Mouse (Mus musculus) forebrain, embryonic 13.5 days (tissue): ENCODE measurements around the gene Mrpl14. TPM values are rescaled to one million over a fixed set of nuclear protein-coding genes. Genes with fewer than 3 reads are reported as not detected.

Experiments used
- ATAC-seq: fragments of 200-750 bp; cut with Nextera tagmentation; 2 replicates; pipeline ENCODE4 v1.8.0; 2017
- H3K27ac ChIP-seq: fragments of 300-500 bp; sonication (generic); 2 replicates; pipeline ENCODE4 v1.5.1; 2015; ENCODE audit warnings: inconsistent platforms, mild to moderate bottlenecking, moderate library complexity
- H3K27me3 ChIP-seq: fragments of 300-500 bp; sonication (generic); 2 replicates; pipeline ENCODE4 v1.6.1; 2015; ENCODE audit warnings: mild to moderate bottlenecking, inconsistent platforms
- H3K36me3 ChIP-seq: fragments of 300-500 bp; sonication (generic); 2 replicates; pipeline ENCODE4 v1.6.1; 2015; ENCODE audit warnings: mild to moderate bottlenecking, inconsistent platforms; ENCODE audit not compliant: poor library complexity, severe bottlenecking
- H3K4me1 ChIP-seq: fragments of 300-500 bp; sonication (generic); 2 replicates; pipeline ENCODE4 v1.6.1; 2015; ENCODE audit warnings: inconsistent platforms
- H3K4me2 ChIP-seq: fragments of 300-500 bp; sonication (generic); 2 replicates; pipeline ENCODE4 v1.6.1; 2015; ENCODE audit warnings: inconsistent platforms, mild to moderate bottlenecking, moderate library complexity
- H3K4me3 ChIP-seq: fragments of 300-500 bp; sonication (generic); 2 replicates; pipeline ENCODE4 v1.5.1; 2015; ENCODE audit warnings: mild to moderate bottlenecking, inconsistent platforms
- H3K9ac ChIP-seq: fragments of 300-500 bp; sonication (generic); 2 replicates; pipeline ENCODE4 v1.6.1; 2015; ENCODE audit warnings: mild to moderate bottlenecking, inconsistent platforms
- H3K9me3 ChIP-seq: fragments of 300-500 bp; sonication (generic); replicated peaks from 2 replicates; pipeline ENCODE4 v1.6.1; 2016; ENCODE audit warnings: inconsistent platforms
- WGBS: fragments of 180-500 bp; shearing (Covaris S2); methylation state at CpG from one replicate; pipeline ENCODE4 v1.1.7; 2015; 5-methylcytosine and 5-hydroxymethylcytosine counted together
- polyA plus RNA-seq: library from polyadenylated mRNA; unstranded; fragments of >200 nt; fragmentation: Nextera tagmentation; extraction: Ambion mirVana; gene quantifications from 2 replicates; pipeline ENCODE4 v1.2.1, GENCODE M21; 2015

The Mrpl14 gene
- polyA plus RNA-seq, 1 experiment from 2014 or later = 125 TPM

DNA sequence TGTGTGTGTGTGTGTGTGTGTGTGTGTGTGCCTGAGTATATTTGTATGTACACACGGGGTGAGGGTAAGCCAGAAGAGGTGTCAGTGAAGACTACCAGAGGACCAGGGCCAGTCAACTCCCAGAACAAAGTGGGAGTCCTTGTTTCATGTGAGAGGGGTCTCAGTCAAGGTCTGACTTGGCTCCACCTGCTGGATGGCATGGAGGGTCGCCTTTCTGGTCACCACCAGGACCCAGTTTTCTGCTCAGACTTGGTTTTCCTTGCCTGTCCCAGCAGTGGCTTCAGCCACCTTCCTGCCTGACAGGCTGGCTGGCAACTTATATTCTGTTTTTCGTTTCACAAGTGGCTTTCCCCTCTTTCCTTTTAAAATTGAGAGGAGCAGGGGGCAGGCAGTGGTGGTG, 21.3 kb downstream of the Mrpl14 start:
- no peaks in the 10 kb centered on the region for H3K4me1 ChIP-seq
- no peaks in the 10 kb centered on the region for H3K36me3 ChIP-seq
- no peak overlapping the region for H3K4me3 ChIP-seq
- H3K9me3 ChIP-seq = no peaks in the 10 kb centered on the region
- WGBS = 49% methylated on average over 3 of the region's 3 CpGs
- no peak overlapping the region for H3K4me2 ChIP-seq
- no peak for ATAC-seq
- H3K27ac ChIP-seq = no peak overlapping the region
- no peaks in the 10 kb centered on the region for H3K27me3 ChIP-seq
- H3K9ac ChIP-seq = no peak overlapping the region

DNA sequence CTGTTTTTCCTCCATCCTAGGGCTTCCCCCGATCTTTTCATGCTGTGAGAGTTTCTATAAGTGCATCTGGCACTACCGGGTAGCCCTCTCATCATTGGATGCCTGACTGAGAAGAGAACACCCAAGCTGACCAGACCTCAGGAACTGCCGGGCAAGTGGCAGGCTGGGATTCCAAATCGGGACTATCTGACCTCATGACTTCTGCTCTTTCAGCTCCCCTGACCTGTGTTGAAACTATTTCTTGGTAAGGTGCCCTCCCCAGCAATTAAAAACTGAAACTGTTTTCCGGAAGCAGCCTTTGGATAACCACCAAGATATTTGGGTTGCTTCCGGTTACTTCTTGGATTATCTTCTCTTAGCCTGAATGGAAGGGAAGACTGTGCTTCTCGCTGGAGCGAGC, 22.1 kb downstream of the Mrpl14 start:
- H3K27me3 ChIP-seq = no peaks in the 10 kb centered on the region
- no peak overlapping the region for H3K4me2 ChIP-seq
- ATAC-seq = no peak
- H3K27ac ChIP-seq = no peak overlapping the region
- H3K9ac ChIP-seq = no peak overlapping the region
- H3K4me1 ChIP-seq = no peaks in the 10 kb centered on the region
- no peaks in the 10 kb centered on the region for H3K9me3 ChIP-seq
- H3K4me3 ChIP-seq = no peak overlapping the region
- H3K36me3 ChIP-seq = no peaks in the 10 kb centered on the region
- WGBS = 83% methylated on average over 8 of the region's 8 CpGs

DNA sequence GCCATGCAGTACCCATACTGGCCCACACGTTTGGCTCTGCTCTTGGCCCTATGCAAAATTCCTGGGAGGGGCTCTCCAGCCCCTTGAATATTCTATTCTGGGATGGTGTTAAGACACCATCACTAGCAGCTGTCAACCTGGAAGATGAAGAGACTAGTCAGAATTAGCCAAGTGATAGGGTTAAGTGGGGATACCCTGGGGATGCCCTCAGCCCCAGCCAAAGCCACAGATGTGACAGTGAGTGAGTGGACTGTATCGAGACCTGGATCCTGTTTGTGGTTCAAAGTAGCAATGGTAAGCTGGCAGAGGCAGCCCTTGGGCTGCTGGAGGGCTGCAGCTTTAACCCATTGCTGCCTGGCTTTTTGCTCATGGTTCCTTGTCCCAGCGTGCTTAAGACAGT, 23.7 kb downstream of the Mrpl14 start:
- no peaks in the 10 kb centered on the region for H3K9me3 ChIP-seq
- 56% methylated on average over 3 of the region's 3 CpGs for WGBS

DNA sequence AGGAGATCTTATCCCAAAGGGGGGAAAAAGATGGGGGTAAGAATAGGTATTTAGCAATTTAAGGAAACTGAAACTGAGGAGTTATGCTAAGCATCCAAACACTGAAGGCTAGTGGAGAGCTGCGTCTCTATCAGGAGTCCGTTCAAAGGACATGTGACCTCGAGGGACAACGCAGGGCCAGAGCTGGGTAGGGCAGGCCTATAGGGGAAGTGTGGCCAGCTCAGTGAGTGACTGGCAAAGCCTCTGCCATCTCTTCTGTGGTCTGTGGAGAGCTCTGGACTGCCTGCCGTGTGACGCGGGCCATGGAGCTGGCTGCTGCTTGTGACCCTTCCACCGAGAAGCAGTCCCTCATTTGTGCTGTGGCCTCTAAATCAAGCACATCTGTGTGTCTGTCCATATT, 24.3 kb downstream of the Mrpl14 start:
- Histone ChIP-seq H3K27me3 (no peaks in the 10 kb centered on the region), H3K4me3 (no peak overlapping the region), H3K9me3 (no peaks in the 10 kb centered on the region), H3K9ac (no peak overlapping the region), H3K4me1 (no peaks in the 10 kb centered on the region), H3K27ac (no peak overlapping the region), H3K36me3 (no peaks in the 10 kb centered on the region), H3K4me2 (no peak overlapping the region)
- ATAC-seq = no peak
- 85% methylated on average over 8 of the region's 8 CpGs for WGBS

More for the DNA sequence above, 23.7 kb downstream of the Mrpl14 start:
- Histone ChIP-seq H3K27me3 (no peaks in the 10 kb centered on the region), H3K27ac (no peak overlapping the region), H3K4me2 (no peak overlapping the region), H3K9ac (no peak overlapping the region), H3K4me3 (no peak overlapping the region), H3K36me3 (no peaks in the 10 kb centered on the region), H3K4me1 (no peaks in the 10 kb centered on the region)
- no peak for ATAC-seq

DNA sequence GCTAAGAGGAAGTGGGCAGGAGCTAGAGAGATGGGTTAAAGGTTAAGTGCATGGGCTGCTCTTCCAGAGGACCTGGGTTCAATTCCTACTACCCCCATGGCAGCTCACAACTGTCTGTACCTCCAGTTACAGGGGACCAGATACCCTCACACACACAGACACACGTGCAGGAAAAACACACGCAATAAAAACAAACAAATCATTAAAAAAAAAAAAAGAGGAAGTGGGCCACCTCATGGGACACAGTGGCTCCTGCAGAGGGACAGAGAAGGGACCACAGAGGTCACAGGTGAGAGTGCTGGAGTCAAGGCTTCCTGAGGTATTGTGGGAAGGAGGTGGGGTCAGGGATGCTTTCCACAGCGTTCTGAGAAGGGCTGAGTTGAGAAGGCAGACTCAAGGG, 25.4 kb downstream of the Mrpl14 start:
- no peak overlapping the region for H3K27ac ChIP-seq
- no peak overlapping the region for H3K9ac ChIP-seq
- no peak overlapping the region for H3K4me2 ChIP-seq
- 66% methylated on average over 3 of the region's 3 CpGs for WGBS
- H3K9me3 ChIP-seq = no peaks in the 10 kb centered on the region
- H3K27me3 ChIP-seq = no peaks in the 10 kb centered on the region
- H3K4me3 ChIP-seq = no peak overlapping the region
- no peaks in the 10 kb centered on the region for H3K36me3 ChIP-seq
- no peak for ATAC-seq
- H3K4me1 ChIP-seq = no peaks in the 10 kb centered on the region

DNA sequence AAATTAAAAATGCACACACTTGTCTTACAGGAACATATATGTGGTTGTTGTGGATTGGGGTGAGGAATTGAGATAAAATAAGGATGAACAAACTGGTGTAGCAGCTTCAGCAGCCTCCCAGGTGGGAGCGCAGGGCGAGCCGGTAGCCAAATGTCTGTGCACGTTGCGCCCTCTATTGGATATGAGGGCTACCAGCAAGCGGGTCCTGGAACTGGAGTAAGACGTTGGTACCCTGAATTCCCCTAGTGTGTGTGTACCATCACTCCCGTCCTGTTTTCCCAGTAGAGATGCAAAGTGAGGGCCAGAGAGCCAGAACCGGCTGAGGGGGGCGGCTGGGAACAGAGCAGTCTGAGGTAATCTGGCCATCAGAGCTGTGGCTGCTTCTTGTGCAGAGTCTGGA, 32.2 kb downstream of the Mrpl14 start:
- 10% methylated on average over 10 of the region's 10 CpGs for WGBS
- no peak overlapping the region for H3K9ac ChIP-seq
- peaks cover 10% of the 10 kb centered on the region for H3K4me1 ChIP-seq
- H3K4me2 ChIP-seq = no peak overlapping the region
- peak; percentile 51 for ATAC-seq
- H3K4me3 ChIP-seq = no peak overlapping the region
- no peaks in the 10 kb centered on the region for H3K27me3 ChIP-seq
- H3K27ac ChIP-seq = no peak overlapping the region
- H3K9me3 ChIP-seq = no peaks in the 10 kb centered on the region
- H3K36me3 ChIP-seq = no peaks in the 10 kb centered on the region

DNA sequence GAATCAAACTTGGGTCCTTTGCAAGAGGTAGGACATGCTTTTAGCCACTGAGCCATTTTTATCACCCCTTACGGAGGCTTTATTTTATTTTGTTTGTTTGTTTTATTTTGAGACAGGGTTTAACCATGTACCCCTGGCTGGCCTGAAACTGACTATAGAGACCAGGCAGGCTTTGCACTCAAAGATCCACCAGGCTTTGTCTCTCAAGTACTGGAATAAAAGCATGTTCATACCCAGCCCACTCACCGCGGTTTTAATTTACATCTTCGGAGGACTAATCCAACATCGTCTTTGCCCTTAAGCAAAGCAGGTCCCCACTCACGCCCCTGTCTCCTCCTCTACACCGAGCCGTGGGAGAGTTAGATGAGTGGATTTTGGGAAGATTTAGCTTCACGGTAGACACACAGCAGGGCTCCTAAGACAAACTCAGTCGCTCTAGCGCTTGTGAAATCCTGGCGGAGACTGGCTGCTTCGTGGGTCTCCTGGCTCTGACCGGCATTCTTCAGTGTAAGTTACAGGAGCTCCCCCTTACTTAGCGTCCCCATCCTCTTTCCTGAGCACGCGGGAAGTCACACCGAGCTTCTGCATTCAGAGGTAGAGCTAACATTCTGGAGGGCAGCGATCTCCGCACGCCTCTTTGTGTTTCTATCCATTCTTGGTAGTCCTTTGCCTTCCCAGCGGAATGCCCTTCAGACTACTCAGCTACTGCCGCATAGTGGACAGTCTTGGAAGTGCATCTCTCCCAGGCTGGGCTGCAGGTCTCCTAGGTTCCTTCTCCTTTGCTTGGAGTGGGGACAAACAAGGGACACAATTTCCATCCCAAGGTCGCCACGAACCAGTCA, 37.8 kb downstream of the Mrpl14 start:
- H3K4me3 ChIP-seq = peak overlapping the region; percentile 53
- H3K9ac ChIP-seq = peak overlapping the region; percentile 85
- H3K9me3 ChIP-seq = no peaks in the 10 kb centered on the region
- 2% methylated on average over 25 of the region's 25 CpGs for WGBS
- ATAC-seq = peak; percentile 74
- peaks cover 14% of the 10 kb centered on the region for H3K4me1 ChIP-seq
- H3K4me2 ChIP-seq = peak overlapping the region; percentile 63
- peak overlapping the region; percentile 87 for H3K27ac ChIP-seq
- H3K36me3 ChIP-seq = no peaks in the 10 kb centered on the region
- H3K27me3 ChIP-seq = no peaks in the 10 kb centered on the region

DNA sequence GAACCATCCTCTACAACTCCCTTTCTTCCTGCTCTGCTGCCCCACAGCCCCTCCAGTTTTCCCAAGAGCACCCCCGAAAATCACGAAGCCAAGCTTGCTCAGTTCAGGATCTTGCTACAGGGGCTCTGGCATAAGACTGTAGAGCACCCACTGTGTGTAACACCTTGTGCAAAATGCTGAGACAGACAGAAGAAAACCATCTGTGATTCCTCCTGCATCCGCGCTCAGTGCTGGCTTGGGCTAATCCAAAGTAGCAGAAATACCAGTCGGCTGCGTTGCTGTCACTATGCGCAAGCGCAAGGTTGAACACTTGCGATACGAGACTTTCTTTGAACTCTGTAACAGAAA, 38.4 kb downstream of the Mrpl14 start:
- 0 out of 2 replicates have a peak overlapping the region, but pooled peaks have one; percentile 87 for H3K27ac ChIP-seq
- ATAC-seq = 0 out of 2 replicates have a peak, but pooled peaks have one; percentile 22
- H3K4me3 ChIP-seq = no peak overlapping the region
- WGBS = 83% methylated on average over 10 of the region's 10 CpGs
- H3K9me3 ChIP-seq = no peaks in the 10 kb centered on the region
- H3K27me3 ChIP-seq = no peaks in the 10 kb centered on the region; the same call in 1 of the 2 replicates
- H3K4me1 ChIP-seq = peaks cover 14% of the 10 kb centered on the region
- H3K9ac ChIP-seq = no peak overlapping the region
- H3K4me2 ChIP-seq = peak overlapping the region; percentile 63; the same call in 1 of the 2 replicates
- H3K36me3 ChIP-seq = no peaks in the 10 kb centered on the region

DNA sequence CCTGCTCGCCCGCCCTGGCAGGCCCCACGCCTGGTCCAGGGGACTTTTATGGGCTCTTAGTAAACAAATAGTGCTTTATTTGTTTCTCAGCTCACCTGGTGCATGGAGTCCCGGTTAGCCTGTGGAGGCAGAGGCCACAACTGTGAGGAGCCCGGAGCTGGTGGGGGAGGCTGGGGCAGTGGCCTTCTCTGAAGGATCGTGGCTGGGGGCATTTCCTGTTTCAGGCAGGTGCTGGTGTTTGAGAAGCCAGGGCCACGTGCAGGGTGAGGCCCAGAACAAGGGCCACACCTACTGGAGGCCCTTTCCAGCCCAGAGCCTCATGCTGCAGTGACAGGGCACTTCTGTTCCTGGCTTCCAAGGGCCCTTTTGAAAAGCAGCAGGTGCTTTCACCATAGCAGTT, 40.1 kb downstream of the Mrpl14 start:
- no peak for ATAC-seq
- Histone ChIP-seq H3K9ac (no peak overlapping the region), H3K4me3 (no peak overlapping the region), H3K4me1 (peaks cover 14% of the 10 kb centered on the region), H3K27ac (no peak overlapping the region), H3K27me3 (peaks cover 2% of the 10 kb centered on the region; the same call in 1 of the 2 replicates), H3K4me2 (no peak overlapping the region), H3K9me3 (no peaks in the 10 kb centered on the region), H3K36me3 (no peaks in the 10 kb centered on the region)
- WGBS = 70% methylated on average over 7 of the region's 7 CpGs

DNA sequence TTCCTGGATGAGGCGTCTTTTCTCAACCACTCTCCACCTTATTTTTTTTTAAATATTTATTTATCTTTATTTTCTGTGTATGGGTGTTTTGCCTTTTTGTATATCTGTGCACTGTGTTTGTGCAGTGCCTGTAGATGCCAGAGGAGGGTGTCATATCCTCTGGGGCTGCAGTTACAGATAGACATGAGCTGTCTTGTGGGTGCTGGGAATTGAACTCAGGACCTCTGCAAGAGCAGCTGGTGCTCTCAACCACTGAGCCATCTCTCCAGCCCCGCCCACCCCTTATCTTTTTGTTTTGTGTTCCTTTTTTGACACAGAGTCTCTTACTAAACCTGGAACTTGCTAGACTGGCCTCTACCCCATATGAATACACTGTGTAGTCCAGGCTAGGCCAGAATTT, 41.4 kb downstream of the Mrpl14 start:
- Histone ChIP-seq H3K9me3 (no peaks in the 10 kb centered on the region), H3K4me1 (peaks cover 11% of the 10 kb centered on the region), H3K27me3 (peaks cover 10% of the 10 kb centered on the region; the same call in 1 of the 2 replicates), H3K4me2 (no peak overlapping the region), H3K27ac (no peak overlapping the region), H3K4me3 (no peak overlapping the region), H3K36me3 (no peaks in the 10 kb centered on the region), H3K9ac (no peak overlapping the region)
- ATAC-seq = no peak
- WGBS = 87% methylated on average over 2 of the region's 2 CpGs

DNA sequence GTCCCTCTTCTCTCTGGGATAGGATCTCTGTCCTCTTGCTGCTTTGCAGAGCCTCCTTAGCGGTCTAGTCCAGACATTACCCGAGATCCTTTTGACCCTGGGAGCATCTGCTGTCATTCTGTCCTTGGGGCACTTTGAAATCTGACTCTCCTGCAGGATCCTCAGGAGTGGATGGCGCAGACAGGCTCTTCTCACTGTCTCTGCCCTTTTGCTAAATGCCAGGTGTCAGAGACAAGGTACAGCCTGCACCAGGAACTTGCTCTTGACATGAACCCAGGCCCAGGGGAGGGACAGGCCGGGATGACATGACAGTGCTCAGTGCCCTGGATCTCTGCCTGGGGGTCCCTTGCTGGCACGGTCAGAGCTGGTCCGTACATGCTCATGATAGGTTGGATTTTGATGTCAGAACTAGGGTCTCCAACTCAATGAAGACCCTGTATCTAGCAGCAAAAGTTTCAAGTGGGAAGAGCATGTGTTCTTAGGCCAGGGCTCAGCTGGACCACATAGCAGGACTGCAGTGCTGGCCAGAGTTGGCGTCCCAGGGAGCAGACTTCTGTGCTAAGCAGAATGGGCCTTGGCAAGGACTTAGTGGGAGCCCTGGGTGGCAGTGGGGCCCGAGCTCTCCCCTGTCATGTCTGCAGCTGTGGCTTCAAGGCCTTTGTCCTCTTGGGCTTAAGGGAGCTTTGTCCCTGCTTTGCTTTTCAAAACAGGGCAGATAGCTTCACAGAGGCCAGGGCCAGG, 42.0 kb downstream of the Mrpl14 start:
- WGBS = 65% methylated on average over 8 of the region's 8 CpGs
- H3K4me1 ChIP-seq = peaks cover 8% of the 10 kb centered on the region
- H3K27me3 ChIP-seq = peaks cover 16% of the 10 kb centered on the region; the same call in 1 of the 2 replicates
- H3K4me3 ChIP-seq = no peak overlapping the region
- H3K9ac ChIP-seq = no peak overlapping the region
- no peak for ATAC-seq
- no peak overlapping the region for H3K27ac ChIP-seq
- H3K9me3 ChIP-seq = no peaks in the 10 kb centered on the region
- H3K36me3 ChIP-seq = no peaks in the 10 kb centered on the region
- no peak overlapping the region for H3K4me2 ChIP-seq

DNA sequence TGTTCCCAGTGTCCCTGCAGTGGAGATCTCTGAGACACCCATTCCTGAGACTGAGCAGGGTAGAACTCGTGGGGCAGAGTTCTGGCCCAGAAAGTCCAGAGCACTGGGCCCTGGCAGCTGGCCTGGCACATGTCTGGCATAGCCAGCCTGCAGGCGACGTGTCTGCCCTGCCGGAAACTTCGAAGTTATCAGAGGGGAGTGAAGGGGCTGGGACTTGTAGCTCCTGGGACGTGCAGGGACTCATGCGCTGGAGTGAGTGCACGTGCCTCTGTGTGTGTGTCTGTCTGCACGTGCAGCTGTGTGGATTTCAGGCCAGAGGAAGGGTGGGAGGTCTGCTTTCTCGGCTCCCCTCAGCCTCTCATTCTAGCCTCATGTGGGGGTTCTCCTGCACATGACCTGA, 43.3 kb downstream of the Mrpl14 start:
- Histone ChIP-seq H3K4me1 (peaks cover 14% of the 10 kb centered on the region), H3K4me2 (no peak overlapping the region), H3K4me3 (no peak overlapping the region), H3K9me3 (no peaks in the 10 kb centered on the region), H3K27me3 (peaks cover 20% of the 10 kb centered on the region; the same call in 1 of the 2 replicates), H3K36me3 (no peaks in the 10 kb centered on the region), H3K9ac (no peak overlapping the region), H3K27ac (no peak overlapping the region)
- 69% methylated on average over 10 of the region's 10 CpGs for WGBS
- no peak for ATAC-seq
